Mouse (Mus musculus) embryonic fibroblast, embryonic 13.5 days (primary cell): ENCODE measurements around the gene Ankra2. TPM values are rescaled to one million over a fixed set of nuclear protein-coding genes. Genes with fewer than 3 reads are reported as not detected.

Experiments
- H3K27ac ChIP-seq: 2 replicates; pipeline ENCODE4 v1.5.1; 2012; ENCODE audit warnings: low read length, control low read depth, inconsistent platforms; ENCODE audit not compliant: insufficient read depth
- H3K4me1 ChIP-seq: 2 replicates; pipeline ENCODE4 v1.6.1; 2011; ENCODE audit warnings: low read length; ENCODE audit not compliant: control insufficient read depth, insufficient read depth
- H3K4me3 ChIP-seq: 2 replicates; pipeline ENCODE4 v1.5.1; 2011; ENCODE audit warnings: mild to moderate bottlenecking, control low read depth, low read length; ENCODE audit not compliant: insufficient read depth
- CTCF ChIP-seq: IDR thresholded peaks from 2 replicates; pipeline ENCODE4 v1.5.1; 2011; ENCODE audit warnings: mild to moderate bottlenecking, control low read depth, low read length, moderate library complexity, borderline replicate concordance; ENCODE audit not compliant: insufficient read depth
- POLR2A ChIP-seq: IDR thresholded peaks from 2 replicates; pipeline ENCODE4 v1.6.1; 2011; ENCODE audit warnings: low read depth, mild to moderate bottlenecking, control low read depth, low read length, moderate library complexity
- polyA plus RNA-seq: library from polyadenylated mRNA; stranded (reverse); fragments of >200 nt; gene quantifications from 2 replicates; pipeline ENCODE4 v1.2.4, GENCODE M21; 2011; ENCODE audit warnings: low read depth; ENCODE audit not compliant: missing spikeins, insufficient read length

The Ankra2 gene
- polyA plus RNA-seq, 1 experiment = 29.5 TPM

GRCm38 (mm10) chr13:98313631-98314030, 50.8 kb downstream of the Ankra2 start:
- TF ChIP-seq CTCF (no peak), POLR2A (no peak)
- Histone ChIP-seq H3K4me1 (no peaks in the 10 kb centered on the region; the same call in none of the 2 replicates), H3K27ac (no peak overlapping the region), H3K4me3 (no peak overlapping the region)

DNA sequence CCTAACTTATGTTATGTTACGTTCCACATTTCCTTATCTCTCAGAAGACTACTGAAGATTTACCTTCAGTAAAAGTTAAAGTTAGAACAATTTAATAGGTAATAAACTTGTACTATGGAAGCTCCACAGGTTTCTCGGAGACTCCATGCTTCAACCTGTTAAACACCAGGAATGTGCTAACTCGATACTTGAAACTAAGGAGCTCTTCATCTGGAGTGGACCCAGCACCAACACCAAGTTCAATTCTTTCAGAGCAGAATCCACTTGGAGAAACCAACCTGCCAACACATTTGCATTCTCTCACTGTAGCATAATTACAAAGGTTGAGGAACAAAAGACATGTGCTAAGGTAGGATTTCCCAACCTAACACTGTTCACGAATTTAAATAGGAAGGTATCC, 52.2 kb downstream of the Ankra2 start:
- H3K4me3 ChIP-seq = peak overlapping the region; percentile 57
- no peak for TF ChIP-seq CTCF
- TF ChIP-seq POLR2A = no peak

DNA sequence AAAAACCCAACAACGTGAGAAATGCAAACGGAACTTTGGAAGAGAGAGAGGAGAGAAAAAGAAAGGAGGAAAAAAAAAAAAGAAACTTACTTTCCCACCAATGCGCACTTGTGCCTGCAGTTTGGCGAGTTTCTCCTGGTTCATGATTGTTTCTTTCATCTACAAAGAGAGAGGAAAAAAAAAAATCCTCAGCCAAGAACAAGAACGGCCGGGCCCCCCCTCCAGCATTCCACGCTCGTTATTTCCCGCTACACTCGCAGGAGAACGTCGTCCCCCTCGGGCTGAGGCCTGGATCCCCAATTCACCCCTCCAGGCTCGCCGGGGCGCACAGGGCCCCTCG, 53.2 kb downstream of the Ankra2 start:
- H3K4me1 ChIP-seq = no peaks in the 10 kb centered on the region; the same call in none of the 2 replicates

More for the DNA sequence above, 52.2 kb downstream of the Ankra2 start:
- no peaks in the 10 kb centered on the region; the same call in none of the 2 replicates for H3K4me1 ChIP-seq
- H3K27ac ChIP-seq = no peak overlapping the region

GRCm38 (mm10) chr13:98316480-98317245, 53.8 kb downstream of the Ankra2 start, which contains the start of gene Btf3:
Gene Btf3, minus strand, starts transcription at chr13:98317006.
- no peak for TF ChIP-seq CTCF
- TF ChIP-seq POLR2A = peak; percentile 68; the same call in 1 of the 2 replicates
- peak within 1 kb of the TSS; percentile 60 for H3K27ac ChIP-seq
- peak within 1 kb of the TSS; percentile 83 for H3K4me3 ChIP-seq
- no peaks in the 10 kb centered on the region; the same call in none of the 2 replicates for H3K4me1 ChIP-seq

More for the DNA sequence above, 53.2 kb downstream of the Ankra2 start:
- H3K4me3 ChIP-seq = peak overlapping the region; percentile 83
- no peak for TF ChIP-seq CTCF
- no peak for TF ChIP-seq POLR2A
- no peak overlapping the region for H3K27ac ChIP-seq

DNA sequence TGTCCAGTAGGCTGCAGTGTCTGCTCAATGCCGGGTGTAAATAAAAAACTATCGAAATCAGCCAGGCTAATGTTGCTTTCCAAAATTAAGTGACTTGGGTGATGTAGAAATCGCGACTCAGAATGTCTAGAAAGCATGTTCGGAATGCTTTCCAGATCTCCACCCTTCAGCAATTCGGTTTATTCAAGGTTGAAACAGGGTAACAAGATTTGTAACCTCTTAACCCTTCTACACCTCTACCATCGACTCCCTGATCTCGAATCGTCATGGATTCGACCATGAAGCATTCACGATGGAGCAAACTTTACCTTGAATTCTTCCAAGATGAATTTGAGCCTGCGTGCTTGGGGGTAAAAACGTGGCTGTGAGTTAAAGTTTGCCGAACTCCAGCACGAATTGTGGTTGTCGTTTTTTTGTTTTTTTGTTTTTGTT, 54.4 kb downstream of the Ankra2 start:
- TF ChIP-seq CTCF (no peak), POLR2A (no peak)
- peak overlapping the region; percentile 83 for H3K4me3 ChIP-seq
- peak overlapping the region; percentile 60 for H3K27ac ChIP-seq
- no peaks in the 10 kb centered on the region; the same call in none of the 2 replicates for H3K4me1 ChIP-seq

DNA sequence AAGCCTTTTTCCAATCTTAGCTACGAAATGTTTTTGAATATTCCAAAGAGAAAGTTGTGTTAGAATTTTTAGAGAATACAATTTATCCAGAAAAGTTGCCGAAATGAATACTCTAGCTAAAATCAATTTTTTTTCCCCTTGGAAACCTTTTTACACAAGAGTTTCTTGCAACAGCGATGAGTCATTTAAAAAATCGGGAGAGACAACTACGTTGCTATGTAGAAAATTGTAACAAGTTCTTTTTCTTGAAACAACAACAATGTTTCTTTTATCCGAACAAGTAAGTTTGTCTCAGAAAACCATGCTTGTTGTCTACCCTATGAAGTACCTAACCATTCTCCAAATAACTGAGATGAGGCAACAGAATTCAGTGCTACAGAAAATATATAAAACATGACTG, 55.0 kb downstream of the Ankra2 start:
- no peak overlapping the region for H3K4me3 ChIP-seq
- TF ChIP-seq POLR2A = no peak
- TF ChIP-seq CTCF = no peak
- H3K4me1 ChIP-seq = no peaks in the 10 kb centered on the region; the same call in none of the 2 replicates
- H3K27ac ChIP-seq = no peak overlapping the region

Other genes with a start within 250 kb of the Ankra2 start
- gene Arhgef28, start 56.6 kb upstream of the Ankra2 start, polyA plus RNA-seq = 16.7 and 24.9 TPM in 2 replicates
- gene Utp15, start within 50 bp of the Ankra2 start, polyA plus RNA-seq = 16.7 and 18.8 TPM in 2 replicates
- gene Gm21976, start 16.8 kb downstream of the Ankra2 start, polyA plus RNA-seq = not detected in 2 replicates
- 715 and 807 TPM in 2 replicates for gene Btf3, start 53.9 kb downstream of the Ankra2 start, polyA plus RNA-seq
- gene Foxd1, start 91.2 kb downstream of the Ankra2 start, polyA plus RNA-seq = 5.9 and 6.3 TPM in 2 replicates
- gene Gm10320, start 228.9 kb downstream of the Ankra2 start, polyA plus RNA-seq = not detected in 2 replicates